Mouse (Mus musculus) heart, adult 11 months (tissue): ENCODE measurements around the gene Tatdn2.
A peak's percentile ranks its signal among the peaks of the same experiment; 100 is the strongest.
"Not testable (repeated sequence)": the region's sequence is repeated elsewhere in the genome, so short reads cannot be mapped to it uniquely, and the experiment has no call there.

ENCODE experiments used
- DNase-seq: peaks from one replicate; pipeline ENCODE4 v3.0.0; 2022

The Tatdn2 gene

DNA sequence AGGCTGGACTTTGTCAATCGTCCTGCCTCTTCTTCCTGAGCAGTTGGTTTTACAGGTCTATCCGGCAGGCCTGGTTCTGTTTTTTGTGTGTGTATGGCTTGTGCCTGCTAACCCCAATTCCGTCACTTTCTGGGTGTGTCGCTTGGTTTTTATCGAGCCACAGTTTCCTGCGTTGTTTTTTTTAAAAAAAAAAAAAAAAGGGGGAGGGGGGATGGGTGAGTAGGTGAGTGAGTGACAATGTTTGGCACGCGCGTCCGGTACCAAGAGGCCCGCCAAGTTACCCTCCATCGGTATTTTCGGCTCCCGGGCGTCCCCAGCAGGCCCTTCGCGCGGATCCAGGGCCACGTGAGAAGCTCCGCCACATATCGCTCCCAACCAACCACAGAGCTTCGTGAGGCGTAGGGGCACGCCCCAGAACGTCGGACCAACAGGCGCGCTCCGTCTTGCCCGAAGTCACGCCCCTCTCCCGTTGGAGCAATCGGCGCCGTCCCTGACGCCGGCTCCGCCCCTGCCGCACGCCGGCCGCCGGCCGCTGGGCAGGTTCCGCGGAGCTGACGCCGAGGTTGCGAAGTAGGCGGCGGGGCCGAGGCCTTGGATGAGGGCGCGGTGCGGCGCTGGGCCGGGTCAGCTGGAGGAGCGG lies at the start of gene Tatdn2:
TSS of gene Tatdn2 (plus strand) at position 469 of the 640 bp plus-strand sequence.
- peak; percentile 100 for DNase-seq

DNA sequence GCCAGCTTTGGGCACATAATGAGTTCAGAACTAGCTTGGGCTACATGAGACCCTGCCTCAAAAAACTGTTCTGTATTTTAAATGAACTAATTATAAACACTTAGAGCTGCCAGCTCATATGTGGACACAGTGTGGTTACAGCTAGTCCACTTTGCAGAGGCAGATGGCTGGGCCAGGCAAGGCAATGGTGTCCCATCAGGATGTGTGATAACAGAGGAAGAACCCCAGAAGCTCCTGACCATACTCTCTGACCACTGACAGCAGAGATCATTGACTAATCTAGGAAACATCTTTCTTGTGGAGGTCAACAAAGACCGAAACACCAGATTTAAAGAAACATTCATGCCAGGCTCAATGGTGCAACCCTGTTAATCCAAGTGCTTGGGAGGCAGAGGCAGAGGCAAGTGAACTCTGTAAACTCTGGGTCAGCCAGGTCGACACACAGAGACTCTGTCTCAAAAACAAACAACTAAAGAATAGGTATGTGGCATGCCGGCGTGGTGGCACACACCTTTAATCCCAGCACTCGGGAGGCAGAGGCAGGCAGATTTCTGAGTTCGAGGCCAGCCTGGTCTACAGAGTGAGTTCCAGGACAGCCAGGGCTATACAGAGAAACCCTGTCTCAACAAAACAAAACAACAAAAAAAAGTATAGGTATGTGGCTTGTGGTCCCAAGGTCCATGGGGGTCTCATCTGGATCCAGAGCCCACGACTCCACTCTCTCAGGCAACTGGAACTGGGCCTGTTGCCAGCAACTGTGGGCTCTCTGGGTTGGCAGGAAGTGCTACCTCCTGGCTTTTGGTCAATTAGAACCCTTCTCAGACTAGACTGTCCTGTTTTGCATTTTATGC lies 47.3 kb upstream of the Tatdn2 start:
- no peak for DNase-seq

DNA sequence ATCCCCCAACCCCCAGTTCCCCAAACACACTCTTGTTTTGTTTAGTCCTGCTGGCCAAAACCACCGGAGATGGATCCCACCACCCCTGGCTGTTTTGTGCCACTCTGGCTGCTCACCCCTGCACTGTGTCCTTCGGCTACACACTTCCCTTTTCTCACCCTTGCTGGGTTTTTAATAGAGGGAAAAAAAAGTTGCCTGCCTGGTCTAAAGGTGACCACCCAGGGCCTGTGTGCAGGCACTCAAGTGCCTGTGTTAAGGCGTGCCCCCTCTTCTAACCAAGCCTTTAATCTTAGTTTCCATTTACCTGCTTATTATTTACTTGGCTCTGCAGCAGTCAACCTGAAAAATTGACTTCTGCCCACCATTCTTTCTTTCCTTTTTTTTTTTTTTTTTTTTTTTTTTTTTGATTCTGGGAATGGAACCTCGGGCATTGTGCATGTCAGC lies 46.6 kb upstream of the Tatdn2 start:
- DNase-seq = peak; percentile 90

DNA sequence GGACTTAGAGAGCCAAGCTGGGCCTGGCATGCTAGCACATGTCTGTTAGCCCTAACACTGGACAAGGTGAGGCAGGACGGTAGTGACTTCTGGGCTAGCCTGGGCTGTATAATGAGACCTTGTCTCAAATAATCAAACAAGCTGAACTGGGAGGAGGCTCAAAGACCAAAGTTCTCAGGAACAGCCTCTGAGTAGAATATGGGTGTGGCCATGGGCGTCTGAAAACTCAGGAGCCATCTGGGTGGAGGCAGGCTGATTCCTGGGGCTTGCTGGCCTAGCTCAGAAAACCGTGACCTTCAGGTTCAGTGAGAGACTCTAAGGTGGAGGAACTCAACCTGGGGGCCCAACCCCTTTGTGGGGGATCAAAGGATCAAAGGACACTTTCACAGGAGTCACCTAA lies 45.2 kb upstream of the Tatdn2 start:
- peak; percentile 88 for DNase-seq

DNA sequence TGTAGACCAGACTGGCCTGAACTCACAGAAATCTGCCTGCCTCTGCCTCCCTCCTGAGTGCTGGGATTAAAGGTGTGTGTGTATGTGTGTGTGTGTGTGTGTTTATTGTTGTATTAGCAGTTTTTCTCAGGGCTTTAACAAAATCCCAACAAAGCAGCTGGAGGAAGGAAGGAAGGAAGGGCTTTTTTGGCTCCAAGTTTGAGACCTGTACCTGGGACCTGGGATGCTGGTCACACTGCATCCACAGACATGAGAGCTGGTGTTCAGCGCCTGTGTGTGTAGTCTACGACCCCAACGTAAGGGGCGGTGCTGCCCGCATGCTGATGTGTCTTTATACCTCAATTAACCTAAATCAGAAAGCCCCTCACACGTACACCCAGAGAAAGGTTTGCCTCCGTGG lies 43.3 kb upstream of the Tatdn2 start:
- DNase-seq = peak; percentile 91

DNA sequence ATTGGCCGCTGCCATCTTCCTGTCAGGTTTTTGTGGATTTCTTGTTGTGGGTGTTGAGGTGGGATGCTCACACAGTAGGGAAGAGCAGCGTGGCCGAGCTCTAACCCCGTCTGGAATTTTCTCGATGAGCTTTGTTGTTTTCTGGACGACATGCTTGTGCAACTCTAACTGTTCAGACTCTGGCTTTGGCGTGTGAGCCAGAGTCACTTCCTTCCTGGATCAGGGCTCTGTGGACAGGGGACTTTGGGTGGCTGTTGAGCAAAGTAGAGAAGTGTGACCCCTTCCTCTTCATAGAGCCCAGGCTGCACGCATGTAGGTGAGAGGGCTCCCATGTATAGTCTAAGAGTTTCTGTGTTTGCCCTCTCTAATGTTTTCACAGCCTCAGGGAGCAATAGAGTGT lies 42.7 kb upstream of the Tatdn2 start:
- peak; percentile 96 for DNase-seq

DNA sequence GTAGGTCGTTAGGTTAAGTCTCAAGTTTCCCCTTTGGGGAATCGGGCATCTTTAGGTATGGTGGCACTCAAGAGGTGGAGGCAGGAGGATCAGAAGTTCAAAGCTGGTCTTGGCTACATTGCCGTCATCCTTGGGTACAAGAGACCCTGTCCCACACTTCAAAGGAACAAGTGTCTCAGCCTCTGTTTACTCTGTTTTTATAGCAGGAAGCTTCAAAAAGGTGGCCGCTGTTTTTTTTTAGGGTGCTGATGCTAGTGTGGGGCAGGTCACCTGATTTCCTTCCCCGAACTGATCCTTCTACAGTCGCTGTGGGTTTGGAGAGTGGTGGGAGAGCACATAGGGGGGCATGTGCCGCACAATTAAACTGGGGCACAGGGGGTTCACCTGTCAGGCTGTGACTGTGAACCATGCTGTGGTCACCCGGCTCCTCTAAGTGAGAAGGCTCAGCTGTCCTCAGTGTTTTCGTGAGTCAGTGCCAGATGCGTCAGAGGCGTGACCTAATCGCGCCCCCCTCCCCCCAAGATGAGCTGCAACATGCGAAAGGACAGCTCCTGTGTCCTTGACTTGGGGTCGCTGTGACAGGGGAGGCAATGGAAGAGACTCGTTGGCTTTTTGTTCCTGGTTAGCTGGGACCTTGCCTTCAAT lies 42.0 kb upstream of the Tatdn2 start:
- peak; percentile 90 for DNase-seq

DNA sequence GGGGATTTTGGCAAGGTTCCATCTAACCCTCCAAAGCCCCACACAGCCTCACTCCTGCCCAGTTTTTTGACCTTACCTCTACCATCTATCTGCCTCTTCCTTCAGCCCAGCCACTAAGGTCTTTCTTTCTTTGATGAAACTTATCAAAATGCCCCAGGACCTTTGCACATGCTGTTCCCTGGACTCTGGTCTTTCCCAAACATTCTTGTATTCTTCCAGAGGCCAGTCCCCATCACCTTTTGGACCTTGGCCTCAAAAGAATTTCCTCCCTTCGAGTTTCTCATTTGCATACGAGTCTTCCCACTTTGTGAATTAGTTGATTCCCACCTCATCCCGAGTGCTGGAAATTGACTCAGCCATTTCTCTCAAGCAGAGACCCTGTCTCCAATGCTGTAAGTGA lies 41.4 kb upstream of the Tatdn2 start:
- DNase-seq = peak; percentile 86

DNA sequence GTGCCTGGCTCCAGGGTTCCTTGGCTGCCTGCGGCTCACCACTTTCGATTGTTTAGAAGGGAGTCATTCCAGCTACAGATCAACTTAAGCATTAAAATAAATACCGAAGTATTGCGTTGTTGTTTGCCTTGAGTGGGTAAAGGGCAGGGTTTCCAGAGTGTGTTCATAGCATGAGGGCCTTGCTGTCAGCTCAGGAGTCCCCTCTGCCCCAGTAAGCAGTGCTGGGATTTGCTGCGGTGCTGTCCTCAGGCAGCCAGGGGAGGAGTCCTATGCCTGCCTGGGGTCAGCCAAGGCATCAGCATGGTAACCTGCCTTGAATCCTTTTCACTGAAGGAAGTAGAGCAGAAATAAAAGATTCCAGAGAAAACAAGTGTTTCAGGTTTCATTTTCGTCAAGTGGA lies 40.0 kb upstream of the Tatdn2 start:
- DNase-seq = peak; percentile 91

DNA sequence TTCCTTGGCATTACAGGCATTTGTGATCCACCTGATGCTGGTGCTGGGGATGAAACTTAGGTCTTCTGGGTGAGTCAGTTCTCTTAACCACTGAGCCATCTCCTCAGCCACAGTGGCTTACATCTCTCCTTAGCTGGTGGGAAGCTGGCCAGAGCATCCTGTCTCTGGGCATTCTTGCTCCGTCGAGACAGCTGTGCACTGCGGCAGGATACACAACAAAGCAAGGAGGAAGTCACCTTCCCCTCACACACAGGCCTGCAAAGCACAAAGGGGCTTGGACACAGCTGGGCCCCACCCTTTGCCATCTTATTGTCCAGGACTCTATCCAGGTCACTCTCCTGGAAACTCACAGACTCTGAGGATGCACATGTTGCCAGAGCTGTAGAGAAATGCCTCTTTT lies 38.6 kb upstream of the Tatdn2 start:
- peak; percentile 97 for DNase-seq

DNA sequence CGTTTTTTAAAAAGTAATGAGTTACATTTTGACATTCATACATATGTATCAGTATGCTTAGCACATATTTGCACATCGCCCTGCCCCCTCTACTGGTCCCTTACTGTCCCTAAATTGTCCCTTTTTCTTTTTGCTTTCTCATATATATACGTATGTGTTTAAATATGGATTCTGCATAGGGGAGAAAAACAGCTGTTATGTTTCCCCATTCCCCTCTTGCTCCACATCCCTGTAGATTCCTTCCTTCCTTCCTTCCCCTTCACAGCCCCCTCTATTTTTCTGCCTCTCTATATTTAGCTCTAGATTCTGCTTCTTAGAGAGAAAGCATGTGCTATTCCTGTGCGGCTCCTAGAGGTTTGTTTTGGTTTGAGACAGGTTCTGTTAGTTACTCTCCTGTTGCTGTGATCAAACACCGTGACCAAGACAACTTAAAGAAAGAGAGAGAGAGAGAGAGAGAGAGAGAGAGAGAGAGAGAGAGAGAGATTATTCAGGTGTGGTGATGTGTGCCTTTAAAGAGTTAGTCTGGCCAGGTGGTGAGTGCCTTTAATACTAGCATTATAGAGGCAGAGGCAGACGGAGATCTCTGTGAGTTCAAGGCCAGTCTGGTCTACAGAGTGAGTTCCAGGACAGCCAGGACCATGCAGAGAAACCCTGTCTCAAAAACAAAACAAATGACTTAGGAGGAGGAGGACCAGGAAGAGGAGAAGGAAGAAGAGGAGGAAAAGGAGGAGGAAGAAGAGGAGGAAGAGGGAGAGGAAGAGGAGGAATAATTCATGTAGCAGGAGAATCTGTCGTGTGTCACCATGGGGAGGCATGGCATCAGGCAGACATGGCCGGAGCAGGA lies 37.0 kb upstream of the Tatdn2 start:
- peak; percentile 84 for DNase-seq

DNA sequence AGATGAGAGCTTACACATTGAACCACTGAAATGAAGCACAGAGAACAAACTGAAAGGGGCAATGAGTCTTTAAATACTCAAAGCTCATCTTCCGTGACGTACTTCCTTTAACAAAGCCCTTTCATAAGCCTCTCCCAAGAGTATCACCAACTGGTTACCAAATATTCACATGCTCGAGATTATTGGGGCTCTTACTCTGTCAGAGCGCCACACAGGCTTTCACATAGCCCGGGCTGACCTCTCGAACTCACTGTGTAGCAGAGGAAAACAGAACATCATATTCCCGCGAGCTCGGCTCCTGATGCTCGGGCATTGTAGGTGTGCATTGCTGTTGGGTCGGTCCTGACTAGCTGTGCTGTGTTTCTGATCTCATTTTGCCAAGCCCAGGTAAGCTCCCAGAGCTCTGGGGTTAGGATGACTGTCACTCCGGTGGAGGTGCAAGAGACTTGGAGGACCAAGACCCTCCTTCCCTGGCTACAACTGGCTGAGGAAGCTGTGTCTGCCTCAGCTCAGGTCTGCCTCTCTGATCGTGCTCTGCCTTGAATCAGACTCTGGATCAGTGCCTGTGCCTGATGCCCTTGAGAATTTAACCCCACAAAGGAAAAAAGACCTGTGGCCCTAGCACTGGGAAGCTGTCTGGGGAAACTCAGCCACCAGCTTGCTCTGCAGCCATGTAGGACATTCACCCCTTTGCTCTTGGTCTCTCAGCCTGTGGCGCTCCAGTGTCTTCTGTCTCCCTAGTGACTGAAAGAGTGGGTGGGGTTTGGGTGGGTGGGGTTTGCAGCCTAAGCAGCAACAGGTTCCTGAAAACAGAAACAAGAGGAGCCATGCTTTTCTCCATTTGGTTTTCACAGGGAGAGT lies 36.1 kb upstream of the Tatdn2 start:
- peak; percentile 93 for DNase-seq

DNA sequence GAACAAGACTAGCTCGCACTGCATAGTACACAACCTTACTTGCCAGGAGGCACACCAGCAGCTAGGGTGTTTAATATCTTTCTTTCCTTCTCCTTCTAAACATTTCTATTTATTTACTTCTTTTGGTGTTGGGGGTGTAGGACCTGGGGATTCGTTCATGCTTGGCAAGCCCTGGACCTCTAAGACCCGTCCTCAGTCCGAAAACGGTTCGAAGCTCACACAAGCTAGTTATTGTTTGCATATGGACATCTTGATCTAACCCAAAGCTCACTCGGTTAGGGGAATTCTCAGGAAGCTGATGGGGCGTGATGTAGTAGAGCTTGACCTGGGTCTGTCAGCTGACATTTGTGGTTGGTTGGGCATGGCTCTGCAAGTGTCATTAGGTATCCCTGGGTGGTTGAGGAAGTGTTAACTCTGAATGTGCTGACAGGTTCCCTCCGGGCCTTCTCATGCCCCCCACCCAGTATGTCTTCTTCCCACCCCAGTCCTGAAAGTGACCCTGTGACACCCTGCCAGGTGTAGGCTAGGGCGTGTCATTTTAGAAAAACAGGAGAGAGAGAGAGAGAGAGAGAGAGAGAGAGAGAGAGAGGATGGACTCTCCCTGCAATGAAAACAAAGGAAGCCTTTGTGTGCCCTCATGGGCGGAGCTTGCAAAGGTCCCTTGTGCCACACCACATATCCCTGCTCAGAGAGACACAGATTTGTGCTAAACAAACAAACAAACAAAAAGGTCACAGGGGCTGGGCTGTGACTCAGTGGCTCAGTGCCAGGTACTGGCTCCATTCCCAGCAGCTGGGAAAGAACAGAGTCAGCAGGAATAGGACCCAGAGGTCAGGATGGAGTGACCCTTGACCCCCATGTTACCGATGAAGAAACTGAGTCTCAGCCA lies 35.3 kb upstream of the Tatdn2 start:
- peak; percentile 94 for DNase-seq

DNA sequence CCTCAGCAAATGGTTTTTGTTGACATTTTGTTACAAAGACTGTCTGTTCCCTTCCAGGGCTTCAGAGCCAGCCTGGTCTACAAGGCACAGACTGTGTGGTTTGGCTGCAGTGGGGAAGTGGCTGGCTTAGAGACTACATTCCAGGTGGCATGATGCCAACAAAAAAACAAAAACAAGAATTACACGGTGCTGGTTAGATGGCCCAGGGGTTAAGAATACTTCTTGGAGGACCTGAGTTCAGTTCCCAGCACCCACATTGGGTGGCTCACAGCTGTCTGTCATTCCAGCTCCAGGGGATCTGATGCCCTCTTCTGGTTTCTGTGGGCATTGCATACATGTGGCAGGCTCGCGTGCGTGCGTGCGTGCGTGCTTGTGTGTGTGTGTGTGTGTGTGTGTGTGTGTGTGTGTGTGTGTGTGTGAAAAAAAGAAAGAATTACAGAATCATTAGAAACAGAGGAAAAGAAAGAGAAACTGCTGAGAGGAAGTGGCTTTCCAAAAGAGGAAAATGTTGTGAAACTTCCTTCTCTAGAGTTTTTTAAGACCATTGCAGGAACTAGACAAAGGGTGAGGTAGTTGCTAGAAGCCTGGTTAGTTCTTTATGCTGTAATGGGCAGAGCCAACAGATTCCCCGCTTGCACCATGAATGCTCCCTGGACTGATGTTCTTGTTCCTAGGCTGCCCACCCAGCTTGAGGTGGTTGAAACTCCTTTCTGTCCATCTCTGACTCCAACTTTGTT lies 33.7 kb upstream of the Tatdn2 start:
- DNase-seq = peak; percentile 91

DNA sequence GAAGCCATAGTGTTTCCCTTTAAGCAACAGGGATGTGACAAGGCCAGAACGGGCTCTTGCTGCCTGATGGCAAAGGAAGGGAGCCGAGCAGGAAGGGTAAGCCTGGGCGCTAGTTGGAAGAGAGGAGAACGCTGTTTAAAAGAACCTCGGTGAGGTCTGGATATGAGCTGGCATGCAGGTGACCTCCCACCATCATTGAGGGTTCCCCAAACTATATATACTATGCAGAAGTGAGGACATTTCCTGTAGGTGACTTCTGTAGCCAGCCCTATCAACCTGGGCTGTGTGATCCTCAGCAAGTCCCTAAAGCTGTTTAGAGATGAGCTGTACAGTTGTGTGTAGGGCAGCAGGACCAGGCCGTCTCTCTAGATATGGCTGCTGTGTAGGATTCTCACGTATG lies 32.5 kb upstream of the Tatdn2 start:
- DNase-seq = no peak

DNA sequence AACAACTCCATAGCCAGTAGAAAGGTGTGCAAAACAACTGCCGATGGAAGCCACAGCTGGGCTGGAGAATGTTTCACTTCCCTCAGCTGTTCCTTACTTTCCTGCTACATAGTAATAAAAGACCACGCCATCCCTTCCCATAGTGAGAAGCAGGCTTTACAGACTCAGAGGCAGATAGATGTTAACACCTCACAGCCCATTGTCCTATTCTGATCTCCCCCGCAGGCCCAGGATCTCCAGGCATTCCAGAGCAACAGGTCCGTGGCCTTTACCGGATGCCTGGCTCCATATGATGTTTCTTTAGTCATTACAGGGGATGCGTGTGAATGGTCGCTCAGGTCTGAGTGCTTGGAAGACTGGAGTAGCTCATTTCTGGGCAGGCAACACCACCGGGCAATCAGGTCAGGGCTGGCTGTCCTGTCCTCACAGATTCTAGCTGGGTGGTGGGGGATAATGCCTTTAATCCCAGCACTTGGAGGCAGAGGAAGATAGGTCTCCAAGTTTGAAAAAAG lies 29.2 kb upstream of the Tatdn2 start:
- DNase-seq = peak; percentile 92

DNA sequence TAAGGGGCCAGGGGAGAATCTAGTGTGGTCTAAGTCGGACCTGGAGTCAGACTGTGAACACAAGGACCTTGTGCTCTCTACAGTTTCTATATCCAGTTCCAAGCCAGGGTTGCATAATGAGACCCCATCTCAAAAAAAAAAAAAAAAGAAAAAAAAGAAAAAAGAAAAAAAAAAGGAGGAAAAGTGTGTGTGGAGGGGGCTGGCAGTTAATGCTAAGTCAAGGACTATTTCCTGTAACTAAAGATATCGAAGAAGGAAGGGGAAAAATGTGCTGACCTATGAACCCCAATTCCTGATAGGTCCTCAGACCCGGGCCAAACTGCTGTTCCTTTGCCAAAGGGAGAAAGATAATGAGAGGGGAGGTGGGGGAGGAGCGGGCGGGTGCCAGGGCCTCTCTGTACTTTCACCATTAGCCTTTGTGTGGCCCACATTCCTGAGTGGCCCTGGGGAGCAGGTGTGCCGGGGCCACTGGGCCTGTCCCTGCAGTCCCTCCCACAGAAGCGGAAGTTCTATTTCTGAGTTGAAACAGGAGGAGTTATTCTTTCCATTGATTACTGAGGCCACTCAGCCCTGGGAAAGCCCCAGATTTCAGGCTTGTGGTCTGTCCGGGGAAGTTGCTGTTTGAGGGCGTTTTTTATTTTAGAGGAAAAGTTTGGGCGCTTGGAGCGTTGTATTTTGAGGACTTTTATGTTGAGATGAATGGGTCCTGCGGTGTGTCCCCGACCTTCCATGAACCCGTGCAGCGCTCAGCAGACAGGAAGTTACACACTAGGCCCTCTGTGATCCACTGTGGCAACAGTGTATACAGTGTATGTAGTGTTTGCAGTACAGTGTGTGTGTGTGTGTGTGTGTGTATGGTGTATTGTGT lies 28.3 kb upstream of the Tatdn2 start:
- peak; percentile 99 for DNase-seq

DNA sequence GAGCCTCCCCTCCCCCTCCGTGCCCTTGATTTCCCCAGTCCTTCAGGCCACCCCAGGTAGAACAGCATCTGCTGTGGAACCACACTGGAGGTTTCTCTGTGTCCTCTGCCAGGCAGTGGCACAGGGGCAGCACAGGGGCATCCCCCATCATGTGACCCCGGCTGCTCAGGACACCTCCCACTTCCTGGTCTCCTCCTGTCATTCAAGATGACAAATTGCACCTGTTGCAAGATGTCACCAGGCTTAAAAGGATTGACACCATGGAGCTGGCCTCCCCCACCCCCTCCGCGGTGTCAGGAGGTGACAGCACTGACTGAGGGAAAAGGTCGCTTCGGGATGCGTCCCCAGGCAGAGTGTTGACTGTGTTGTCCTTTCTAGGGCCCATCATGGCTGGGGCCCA lies 27.0 kb upstream of the Tatdn2 start:
- peak; percentile 95 for DNase-seq

DNA sequence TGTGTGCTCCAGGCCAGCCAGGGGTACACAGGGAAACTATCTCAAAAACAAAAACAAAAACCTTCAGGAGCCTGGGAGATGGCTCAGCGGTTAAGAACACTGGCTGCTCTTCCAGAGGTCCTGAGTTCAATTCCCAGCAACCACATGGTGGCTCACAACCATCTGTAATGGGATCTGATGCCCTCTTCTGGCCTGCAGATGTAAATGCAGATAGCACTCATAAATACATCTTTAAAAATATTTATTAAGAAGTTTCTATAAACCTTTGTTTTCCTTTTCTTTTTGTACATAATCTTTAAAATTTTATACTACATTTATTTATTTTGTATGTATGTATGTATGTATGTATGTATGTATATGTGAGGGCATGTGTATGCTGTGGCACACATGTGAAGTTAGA lies 24.8 kb upstream of the Tatdn2 start:
- not testable (repeated sequence) for DNase-seq
